Comparison of ENCODE assay signal across 29 mouse cellular contexts in genomic region chr2:32604631-32605030, GRCm38 (mm10). TPM values are rescaled to one million over a fixed set of nuclear protein-coding genes. Genes with fewer than 3 reads are reported as not detected.
A peak's percentile ranks its signal among the peaks of the same experiment; 100 is the strongest.
DNase-seq lines count a peak whose midpoint lies in the region; ATAC-seq and TF ChIP-seq lines count a peak whose summit lies in the region.
"Had no signal": no experiment of that assay in that cellular context is flagged by ENCODE, and none has a peak within 500 bp of the region (broad histone marks: within the 10 kb centered on the region; RNA-seq: fewer than 3 reads in every experiment).

No protein-coding gene starts in this region.

- H3K4me3 ChIP-seq in megakaryocyte, embryonic 14.5 days (replicated peaks) = peak overlapping the region; percentile 42
- peak overlapping the region; percentile 25; the same call in 1 of the 2 replicates for H3K4me3 ChIP-seq in liver, embryonic 12.5 days
- H3K4me3 ChIP-seq in liver, embryonic 14.5 days (ENCODE audit: insufficient read depth in 1 of 2, low read depth in 2 of 2, low read length in 2 of 2) = peak overlapping the region in 1 of 2 experiments; percentile 40; a peak in 2 of 4 replicates
- H3K4me3 ChIP-seq: embryonic facial prominence, embryonic 12.5 days; embryonic facial prominence, embryonic 15.5 days; gastrocnemius, adult 2 months; heart, embryonic 13.5 days; hindbrain, embryonic 12.5 days; hindbrain, embryonic 15.5 days had no signal

- H3K4me2 ChIP-seq in liver, embryonic 12.5 days = peak overlapping the region; percentile 50
- H3K4me2 ChIP-seq in liver, embryonic 14.5 days (ENCODE audit: low read depth) = peak overlapping the region; percentile 19; the same call in 1 of the 2 replicates
- H3K4me2 ChIP-seq: embryonic facial prominence, embryonic 12.5 days; embryonic facial prominence, embryonic 15.5 days; heart, embryonic 13.5 days; hindbrain, embryonic 12.5 days; hindbrain, embryonic 15.5 days had no signal

- H3K27me3 ChIP-seq in megakaryocyte, embryonic 14.5 days (replicated peaks) = no peaks in the 10 kb centered on the region
- no peaks in the 10 kb centered on the region for H3K27me3 ChIP-seq in liver, embryonic 12.5 days (replicated peaks)
- H3K27me3 ChIP-seq in liver, embryonic 14.5 days (ENCODE audit: control insufficient read depth, insufficient read depth, low read length) = no peaks in the 10 kb centered on the region
- H3K27me3 ChIP-seq: embryonic facial prominence, embryonic 12.5 days; embryonic facial prominence, embryonic 15.5 days; heart, embryonic 13.5 days had no signal

- no peaks in the 10 kb centered on the region for H3K9me3 ChIP-seq in megakaryocyte, embryonic 14.5 days
- no peaks in the 10 kb centered on the region for H3K9me3 ChIP-seq in liver, embryonic 12.5 days (replicated peaks)
- no peaks in the 10 kb centered on the region for H3K9me3 ChIP-seq in liver, embryonic 14.5 days (ENCODE audit: control insufficient read depth, low read length)
- H3K9me3 ChIP-seq: embryonic facial prominence, embryonic 12.5 days; embryonic facial prominence, embryonic 15.5 days; heart, embryonic 13.5 days; hindbrain, embryonic 12.5 days; hindbrain, embryonic 15.5 days had no signal

- no peak overlapping the region; the same call in 1 of the 2 replicates for H3K9ac ChIP-seq in liver, embryonic 12.5 days
- no peak overlapping the region for H3K9ac ChIP-seq in liver, embryonic 14.5 days (replicated peaks)
- H3K9ac ChIP-seq: embryonic facial prominence, embryonic 12.5 days; embryonic facial prominence, embryonic 15.5 days; forebrain, postnatal 0 days; heart, embryonic 13.5 days; hindbrain, embryonic 12.5 days; hindbrain, embryonic 15.5 days had no signal

- H3K4me1 ChIP-seq in megakaryocyte, embryonic 14.5 days = peaks cover 80% of the 10 kb centered on the region
- H3K4me1 ChIP-seq in liver, embryonic 12.5 days = peaks cover 74% of the 10 kb centered on the region
- H3K4me1 ChIP-seq in liver, embryonic 14.5 days (replicated peaks; ENCODE audit: control insufficient read depth in 2 of 2, insufficient read depth in 2 of 2, low read length in 1 of 2) = peaks cover 18 to 30% of the 10 kb centered on the region in 2 experiments

- TF ChIP-seq EP300 in liver, embryonic 14.5 days (IDR thresholded peaks at IDR 0.05; ENCODE audit: low read depth) = no peak

- no peak overlapping the region for H3K27ac ChIP-seq in liver, embryonic 12.5 days
- no peak overlapping the region for H3K27ac ChIP-seq in liver, embryonic 14.5 days
- H3K27ac ChIP-seq: embryonic facial prominence, embryonic 12.5 days; embryonic facial prominence, embryonic 15.5 days; gastrocnemius, adult 2 months; heart, embryonic 13.5 days; hindbrain, embryonic 12.5 days; hindbrain, embryonic 15.5 days had no signal

- no peak for TF ChIP-seq CTCF in liver, embryonic 14.5 days (IDR thresholded peaks at IDR 0.05; ENCODE audit: low read depth)

- ATAC-seq in megakaryocyte, adult 5-6 weeks (ENCODE audit: poor library complexity, severe bottlenecking) = no peak
- ATAC-seq in liver, embryonic 12.5 days = no peak
- no peak for ATAC-seq in liver, embryonic 14.5 days (ENCODE audit: insufficient read depth)
- ATAC-seq: CD4-positive, CD25-positive, alpha-beta regulatory T cell, adult 4 months; forebrain, embryonic 14.5 days; forebrain, postnatal 0 days had no signal

- WGBS in liver, embryonic 12.5 days (ENCODE audit: insufficient replicate concordance) = 25% methylated on average over 10 of the region's 10 CpGs
- 35% methylated on average over 10 of the region's 10 CpGs for WGBS in liver, embryonic 14.5 days (ENCODE audit: insufficient replicate concordance)

- DNase-seq in liver, embryonic 14.5 days (ENCODE audit: low read depth in 3 of 3, low spot score in 3 of 3) = no peak
- DNase-seq in urinary bladder, postnatal 14 days (ENCODE audit: low spot score) = no peak
- no peak for DNase-seq in yolk sac, embryonic 10.5 days (ENCODE audit: low spot score)
- DNase-seq: adrenal gland, adult 2 months; adrenal gland, postnatal 14 days; cerebellum, adult 11 months; cerebellum, adult 2 months; cerebellum, adult 9-11 months; cerebellum, postnatal 25 days; forebrain, postnatal 0 days; gastrocnemius, adult 2 months; gastrocnemius, postnatal 25 days; heart, adult 18-20 months; heart, postnatal 14 days had no signal

- peaks cover 10% of the 10 kb centered on the region for H3K36me3 ChIP-seq in megakaryocyte, embryonic 14.5 days (replicated peaks; ENCODE audit: low read length)
- peaks cover 4% of the 10 kb centered on the region; the same call in 1 of the 2 replicates for H3K36me3 ChIP-seq in liver, embryonic 12.5 days
- H3K36me3 ChIP-seq in liver, embryonic 14.5 days (replicated peaks; ENCODE audit: control insufficient read depth, insufficient read depth, low read depth) = no peaks in the 10 kb centered on the region
- H3K36me3 ChIP-seq: embryonic facial prominence, embryonic 12.5 days; embryonic facial prominence, embryonic 15.5 days; hindbrain, embryonic 12.5 days; hindbrain, embryonic 15.5 days had no signal

RNA-seq across cellular contexts. Expression of gene St6galnac6, which starts 5.1 kb away (rescaled TPM):
- 36.4 and 40.9 TPM in 2 replicates for polyA plus RNA-seq in megakaryocyte, embryonic 14.5 days (2012; ENCODE audit: insufficient read depth, low replicate concordance)
- 8.2 and 8.6 TPM in 2 replicates for total RNA-seq in megakaryocyte, adult 5-6 weeks (2015)
- total RNA-seq in megakaryocyte, adult 5-6 weeks (2017) = 13.1 and 13.3 TPM in 2 replicates
- polyA plus RNA-seq in liver, embryonic 12.5 days (2016; fragmentation: Nextera tagmentation; extraction: Ambion mirVana) = 14.5 and 15.4 TPM in 2 replicates
- 9.9 and 14.3 TPM in 2 replicates for polyA plus RNA-seq in liver, embryonic 14.5 days (2012; rRNA removed)
- 3.2 and 4.4 TPM in 2 replicates for polyA plus RNA-seq in liver, embryonic 14.5 days (2014; fragmentation: Nextera tagmentation; extraction: Ambion mirVana)

RNA-seq across cellular contexts. Expression of gene Ak1, which starts 16.9 kb away (rescaled TPM):
- 11.0 and 12.2 TPM in 2 replicates for polyA plus RNA-seq in megakaryocyte, embryonic 14.5 days (2012; ENCODE audit: insufficient read depth, low replicate concordance)
- not detected in 2 replicates for total RNA-seq in megakaryocyte, adult 5-6 weeks (2015)
- total RNA-seq in megakaryocyte, adult 5-6 weeks (2017) = not detected in 2 replicates
- 2.6 TPM in 2 replicates for polyA plus RNA-seq in liver, embryonic 12.5 days (2016; fragmentation: Nextera tagmentation; extraction: Ambion mirVana)
- polyA plus RNA-seq in liver, embryonic 14.5 days (2012; rRNA removed) = 0.34 and 0.37 TPM in 2 replicates
- 0.44 and 0.59 TPM in 2 replicates for polyA plus RNA-seq in liver, embryonic 14.5 days (2014; fragmentation: Nextera tagmentation; extraction: Ambion mirVana)
- polyA plus RNA-seq: CD4-positive, CD25-positive, alpha-beta regulatory T cell, adult 4 months had no signal

RNA-seq across cellular contexts. Expression of gene St6galnac4, which starts 17.7 kb away (rescaled TPM):
- 16.3 and 18.9 TPM in 2 replicates for polyA plus RNA-seq in megakaryocyte, embryonic 14.5 days (2012; ENCODE audit: insufficient read depth, low replicate concordance)
- 5.8 and 9.2 TPM in 2 replicates for total RNA-seq in megakaryocyte, adult 5-6 weeks (2015)
- total RNA-seq in megakaryocyte, adult 5-6 weeks (2017) = 8.6 and 12.1 TPM in 2 replicates
- 17.5 and 18.9 TPM in 2 replicates for polyA plus RNA-seq in liver, embryonic 12.5 days (2016; fragmentation: Nextera tagmentation; extraction: Ambion mirVana)
- 5.4 and 5.6 TPM in 2 replicates for polyA plus RNA-seq in liver, embryonic 14.5 days (2012; rRNA removed)
- polyA plus RNA-seq in liver, embryonic 14.5 days (2014; fragmentation: Nextera tagmentation; extraction: Ambion mirVana) = 6.2 and 6.8 TPM in 2 replicates

RNA-seq across cellular contexts. Expression of gene 9430097D07Rik, which starts 29.1 kb away (rescaled TPM):
- not detected in 2 replicates for polyA plus RNA-seq in megakaryocyte, embryonic 14.5 days (2012; ENCODE audit: insufficient read depth, low replicate concordance)
- not detected in 2 replicates for total RNA-seq in megakaryocyte, adult 5-6 weeks (2015)
- not detected in 2 replicates for total RNA-seq in megakaryocyte, adult 5-6 weeks (2017)
- not detected in 2 replicates for polyA plus RNA-seq in liver, embryonic 12.5 days (2016; fragmentation: Nextera tagmentation; extraction: Ambion mirVana)
- polyA plus RNA-seq in liver, embryonic 14.5 days (2012; rRNA removed) = not detected in 2 replicates
- 0.06 TPM in 1 of 2 replicates, not detected in the other for polyA plus RNA-seq in liver, embryonic 14.5 days (2014; fragmentation: Nextera tagmentation; extraction: Ambion mirVana)
- total RNA-seq: adrenal gland, adult 2 months; adrenal gland, postnatal 14 days; adrenal gland, postnatal 4 days; common myeloid progenitor, adult 5-6 weeks; gastrocnemius, adult 2 months; gastrocnemius, postnatal 25 days; heart, adult 18-20 months; heart, postnatal 14 days; hematopoietic stem cell, adult 5-6 weeks had no signal
- polyA plus RNA-seq: adrenal gland, adult 2 months; CD4-positive, CD25-positive, alpha-beta regulatory T cell, adult 4 months; gonadal fat pad, adult 2 months; heart, embryonic 16.5 days had no signal

RNA-seq across cellular contexts. Expression of gene Pip5kl1, which starts 30.0 kb away (rescaled TPM):
- polyA plus RNA-seq in megakaryocyte, embryonic 14.5 days (2012; ENCODE audit: insufficient read depth, low replicate concordance) = not detected in 2 replicates
- 0.31 TPM in 1 of 2 replicates, not detected in the other for total RNA-seq in megakaryocyte, adult 5-6 weeks (2015)
- not detected in 2 replicates for total RNA-seq in megakaryocyte, adult 5-6 weeks (2017)
- polyA plus RNA-seq in liver, embryonic 12.5 days (2016; fragmentation: Nextera tagmentation; extraction: Ambion mirVana) = 0.13 TPM in 1 of 2 replicates, not detected in the other
- polyA plus RNA-seq in liver, embryonic 14.5 days (2012; rRNA removed) = 0.11 TPM in 2 replicates
- not detected in 2 replicates for polyA plus RNA-seq in liver, embryonic 14.5 days (2014; fragmentation: Nextera tagmentation; extraction: Ambion mirVana)
- total RNA-seq: adrenal gland, postnatal 14 days; common myeloid progenitor, adult 5-6 weeks; gastrocnemius, adult 2 months; gastrocnemius, postnatal 25 days; heart, adult 18-20 months; heart, postnatal 14 days; hematopoietic stem cell, adult 5-6 weeks had no signal
- polyA plus RNA-seq: CD4-positive, CD25-positive, alpha-beta regulatory T cell, adult 4 months; heart, embryonic 13.5 days had no signal
